Mouse (Mus musculus) limb, embryonic 12.5 days (tissue): ENCODE results near the gene Atp6v1c2. TPM values are rescaled to one million over a fixed set of nuclear protein-coding genes. Genes with fewer than 3 reads are reported as not detected.

ENCODE experiments used
- ATAC-seq: fragments of 200-750 bp; cut with Nextera tagmentation; 2 replicates; pipeline ENCODE4 v1.8.0; 2017; ENCODE audit warnings: low read depth, moderate TSS enrichment; ENCODE audit not compliant: insufficient number of reproducible peaks, insufficient read depth, low FRiP score, low TSS enrichment
- H3K27ac ChIP-seq: fragments of 300-500 bp; sonication (generic); 2 replicates; pipeline ENCODE4 v1.5.1; 2016; ENCODE audit warnings: mild to moderate bottlenecking, moderate library complexity
- H3K27me3 ChIP-seq: fragments of 300-500 bp; sonication (generic); 2 replicates; pipeline ENCODE4 v1.6.1; 2016; ENCODE audit warnings: mild to moderate bottlenecking, moderate library complexity
- H3K36me3 ChIP-seq: fragments of 300-500 bp; sonication (generic); 2 replicates; pipeline ENCODE4 v1.6.1; 2016; ENCODE audit warnings: mild to moderate bottlenecking, moderate library complexity
- H3K4me1 ChIP-seq: fragments of 300-500 bp; sonication (generic); replicated peaks from 2 replicates; pipeline ENCODE4 v1.6.1; 2016
- H3K4me2 ChIP-seq: fragments of 300-500 bp; sonication (generic); 2 replicates; pipeline ENCODE4 v1.6.1; 2016; ENCODE audit warnings: mild to moderate bottlenecking, moderate library complexity
- H3K4me3 ChIP-seq: fragments of 300-500 bp; sonication (generic); replicated peaks from 2 replicates; pipeline ENCODE4 v1.5.1; 2016; ENCODE audit warnings: mild to moderate bottlenecking
- H3K9ac ChIP-seq: fragments of 300-500 bp; sonication (generic); replicated peaks from 2 replicates; pipeline ENCODE4 v1.6.1; 2016; ENCODE audit warnings: mild to moderate bottlenecking, moderate library complexity
- H3K9me3 ChIP-seq: fragments of 300-500 bp; sonication (generic); 2 replicates; pipeline ENCODE4 v1.6.1; 2016; ENCODE audit warnings: mild to moderate bottlenecking, moderate library complexity
- WGBS: fragments of 180-500 bp; shearing (Covaris S2); methylation state at CpG from one replicate; pipeline ENCODE4 v1.1.7; 2016; 5-methylcytosine and 5-hydroxymethylcytosine counted together
- polyA plus RNA-seq: library from polyadenylated mRNA; unstranded; fragments of >200 nt; fragmentation: Nextera tagmentation; extraction: Ambion mirVana; gene quantifications from 2 replicates; pipeline ENCODE4 v1.2.1, GENCODE M21; 2016

Gene Atp6v1c2
- polyA plus RNA-seq, 1 experiment from 2014 or later = 0.16 TPM

GRCm38 (mm10) chr12:17255602-17256001 is 73.6 kb downstream of the Atp6v1c2 start:
- Histone ChIP-seq H3K4me1 (peaks cover 4% of the 10 kb centered on the region; the same call in 1 of the 2 replicates), H3K4me3 (no peak overlapping the region), H3K9ac (no peak overlapping the region), H3K4me2 (no peak overlapping the region), H3K27me3 (peaks cover 35% of the 10 kb centered on the region), H3K36me3 (no peaks in the 10 kb centered on the region), H3K9me3 (no peaks in the 10 kb centered on the region), H3K27ac (no peak overlapping the region)
- no peak for ATAC-seq
- 83% methylated on average over 6 of the region's 6 CpGs for WGBS

DNA sequence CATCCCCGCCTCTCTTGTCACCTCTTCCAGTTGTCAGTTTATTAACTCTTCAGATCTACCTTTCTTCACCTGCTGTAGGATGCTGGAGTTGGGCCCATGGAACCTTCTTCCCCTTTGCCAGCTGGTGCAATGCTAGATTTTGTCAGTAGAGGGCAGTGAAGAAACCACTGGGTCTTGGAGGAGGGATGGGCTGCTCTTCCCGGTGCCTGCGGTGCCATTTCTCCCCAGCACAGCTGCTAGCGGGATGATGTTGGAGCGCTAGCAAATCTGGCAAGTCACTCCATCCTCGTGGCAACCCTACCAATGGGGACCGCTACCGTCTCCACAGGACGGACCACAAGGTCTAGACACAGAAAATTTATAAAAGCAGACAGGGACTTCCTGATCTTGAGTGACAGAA is 76.1 kb downstream of the Atp6v1c2 start:
- H3K9me3 ChIP-seq = no peaks in the 10 kb centered on the region; the same call in 1 of the 2 replicates

DNA sequence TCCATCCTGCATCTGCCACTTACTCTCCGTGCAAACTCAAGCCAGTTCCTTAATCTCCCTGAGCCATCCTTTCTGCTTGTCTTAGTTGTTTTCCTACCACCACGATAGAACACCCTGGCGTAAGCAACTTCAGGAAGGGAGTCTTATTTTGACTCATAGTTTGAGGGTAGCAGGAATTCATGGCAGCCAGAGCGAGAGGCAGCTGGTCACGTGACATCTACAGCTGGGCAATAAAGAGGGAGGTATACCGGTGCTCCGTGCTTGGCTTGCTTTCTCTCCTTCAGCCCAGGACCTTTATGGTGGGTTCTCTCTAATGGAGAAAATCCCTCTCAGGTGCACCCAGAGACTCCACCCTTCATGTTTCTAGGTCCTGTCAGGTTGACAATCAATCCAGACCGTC is 78.2 kb downstream of the Atp6v1c2 start:
- Histone ChIP-seq H3K27me3 (peaks cover 32% of the 10 kb centered on the region), H3K27ac (no peak overlapping the region), H3K9me3 (no peaks in the 10 kb centered on the region; the same call in 1 of the 2 replicates), H3K4me2 (no peak overlapping the region), H3K4me3 (no peak overlapping the region), H3K4me1 (peaks cover 4% of the 10 kb centered on the region; the same call in 1 of the 2 replicates), H3K36me3 (no peaks in the 10 kb centered on the region), H3K9ac (no peak overlapping the region)
- no peak for ATAC-seq
- 65% methylated on average over 8 of the region's 8 CpGs for WGBS

More for the DNA sequence above, 76.1 kb downstream of the Atp6v1c2 start:
- ATAC-seq = 0 out of 2 replicates have a peak, but pooled peaks have one; percentile 8
- Histone ChIP-seq H3K36me3 (no peaks in the 10 kb centered on the region), H3K4me2 (peak overlapping the region; percentile 44), H3K4me1 (peaks cover 4% of the 10 kb centered on the region; the same call in 1 of the 2 replicates), H3K9ac (no peak overlapping the region), H3K4me3 (no peak overlapping the region), H3K27ac (no peak overlapping the region), H3K27me3 (peaks cover 35% of the 10 kb centered on the region)
- WGBS = 8% methylated on average over 9 of the region's 9 CpGs

GRCm38 (mm10) chr12:17242041-17242440 is 87.1 kb downstream of the Atp6v1c2 start:
- Histone ChIP-seq H3K4me1 (peaks cover 11% of the 10 kb centered on the region), H3K9me3 (peaks cover 5% of the 10 kb centered on the region; the same call in 1 of the 2 replicates), H3K9ac (no peak overlapping the region), H3K27ac (no peak overlapping the region), H3K4me2 (no peak overlapping the region), H3K36me3 (no peaks in the 10 kb centered on the region), H3K27me3 (no peaks in the 10 kb centered on the region), H3K4me3 (no peak overlapping the region)
- ATAC-seq = no peak

- WGBS = 90% methylated on average over 9 of the region's 9 CpGs
- H3K27ac ChIP-seq = no peak overlapping the region
- H3K9ac ChIP-seq = no peak overlapping the region
- no peaks in the 10 kb centered on the region; the same call in 1 of the 2 replicates for H3K27me3 ChIP-seq
- ATAC-seq = no peak
- H3K4me2 ChIP-seq = no peak overlapping the region
- H3K4me1 ChIP-seq = peaks cover 11% of the 10 kb centered on the region
- H3K9me3 ChIP-seq = peaks cover 5% of the 10 kb centered on the region; the same call in 1 of the 2 replicates
- H3K4me3 ChIP-seq = no peak overlapping the region
- no peaks in the 10 kb centered on the region for H3K36me3 ChIP-seq
These were observed 87.5 kb downstream of the Atp6v1c2 start for GRCm38 (mm10) chr12:17241614-17242013.

- WGBS = 89% methylated on average over 2 of the region's 2 CpGs
- ATAC-seq = no peak
- no peak overlapping the region for H3K4me3 ChIP-seq
- no peak overlapping the region for H3K9ac ChIP-seq
- H3K36me3 ChIP-seq = no peaks in the 10 kb centered on the region
- peaks cover 5% of the 10 kb centered on the region; the same call in 1 of the 2 replicates for H3K9me3 ChIP-seq
- peaks cover 4% of the 10 kb centered on the region for H3K27me3 ChIP-seq
- no peak overlapping the region for H3K27ac ChIP-seq
- peaks cover 11% of the 10 kb centered on the region for H3K4me1 ChIP-seq
- H3K4me2 ChIP-seq = no peak overlapping the region
These were observed 88.1 kb downstream of the Atp6v1c2 start for GRCm38 (mm10) chr12:17241016-17241415.

DNA sequence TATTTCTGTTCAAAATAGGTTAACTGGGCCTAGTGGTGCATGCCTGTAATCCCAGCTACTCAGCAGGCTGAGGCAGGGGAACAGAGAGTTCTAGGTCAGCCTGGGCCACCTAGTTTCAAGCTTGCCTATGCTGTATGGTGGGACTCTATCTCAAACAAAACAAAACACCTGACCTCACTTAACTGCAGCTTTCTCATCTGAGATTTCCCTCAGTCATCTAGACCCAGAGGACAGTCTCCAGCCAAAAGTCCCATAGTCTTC is 89.8 kb downstream of the Atp6v1c2 start:
- peaks cover 6% of the 10 kb centered on the region for H3K27me3 ChIP-seq
- H3K9me3 ChIP-seq = peaks cover 5% of the 10 kb centered on the region; the same call in 1 of the 2 replicates
- no peak overlapping the region for H3K4me3 ChIP-seq
- H3K36me3 ChIP-seq = no peaks in the 10 kb centered on the region
- H3K9ac ChIP-seq = no peak overlapping the region
- H3K4me2 ChIP-seq = no peak overlapping the region
- peak overlapping the region; percentile 74 for H3K27ac ChIP-seq
- H3K4me1 ChIP-seq = peaks cover 11% of the 10 kb centered on the region
- ATAC-seq = no peak

DNA sequence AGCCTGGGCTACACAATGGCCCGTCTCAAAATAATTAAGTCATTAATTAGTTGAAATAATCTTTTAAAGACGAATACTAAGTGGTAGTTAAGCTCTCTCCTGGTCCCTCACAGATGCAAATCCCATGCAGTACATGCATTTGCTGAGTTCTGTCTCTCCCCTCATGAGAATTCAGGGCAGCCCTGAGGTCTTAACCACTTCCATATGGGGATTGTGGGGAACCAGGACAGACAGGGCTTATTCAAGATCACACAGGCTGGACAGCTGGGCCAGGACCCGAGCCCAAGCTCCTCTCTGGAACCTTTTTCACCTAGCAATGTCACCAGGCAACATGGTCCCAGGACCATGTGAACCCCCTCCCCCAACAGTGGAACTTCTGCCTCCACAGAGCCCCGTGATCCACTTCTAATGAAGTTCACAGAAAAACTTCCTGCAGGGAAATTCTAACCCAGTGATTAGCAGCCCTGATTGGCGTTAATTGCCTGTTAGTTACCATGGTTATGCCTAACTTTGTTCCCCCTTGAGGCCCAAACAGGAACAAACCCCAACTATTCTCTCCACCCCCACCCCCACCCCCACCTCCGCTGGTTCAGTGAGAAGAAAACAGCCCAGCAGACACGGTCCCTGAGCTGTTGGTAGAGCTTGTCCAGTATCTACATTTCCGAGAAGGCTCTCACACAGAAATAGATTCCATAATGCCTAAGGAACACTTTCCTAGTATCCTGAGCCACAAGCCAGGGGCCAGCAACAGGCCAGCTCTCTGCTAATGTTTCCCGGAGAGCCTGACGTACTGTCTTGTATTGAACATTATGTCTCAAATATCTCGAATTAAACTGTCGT is 90.4 kb downstream of the Atp6v1c2 start:
- H3K4me2 ChIP-seq = peak overlapping the region; percentile 13; the same call in 1 of the 2 replicates
- peak; percentile 60 for ATAC-seq
- no peak overlapping the region for H3K9ac ChIP-seq
- peaks cover 5% of the 10 kb centered on the region; the same call in 1 of the 2 replicates for H3K9me3 ChIP-seq
- WGBS = 23% methylated on average over 12 of the region's 12 CpGs
- no peak overlapping the region for H3K4me3 ChIP-seq
- peaks cover 6% of the 10 kb centered on the region for H3K27me3 ChIP-seq
- H3K27ac ChIP-seq = peak overlapping the region; percentile 74
- no peaks in the 10 kb centered on the region for H3K36me3 ChIP-seq
- peaks cover 11% of the 10 kb centered on the region for H3K4me1 ChIP-seq

DNA sequence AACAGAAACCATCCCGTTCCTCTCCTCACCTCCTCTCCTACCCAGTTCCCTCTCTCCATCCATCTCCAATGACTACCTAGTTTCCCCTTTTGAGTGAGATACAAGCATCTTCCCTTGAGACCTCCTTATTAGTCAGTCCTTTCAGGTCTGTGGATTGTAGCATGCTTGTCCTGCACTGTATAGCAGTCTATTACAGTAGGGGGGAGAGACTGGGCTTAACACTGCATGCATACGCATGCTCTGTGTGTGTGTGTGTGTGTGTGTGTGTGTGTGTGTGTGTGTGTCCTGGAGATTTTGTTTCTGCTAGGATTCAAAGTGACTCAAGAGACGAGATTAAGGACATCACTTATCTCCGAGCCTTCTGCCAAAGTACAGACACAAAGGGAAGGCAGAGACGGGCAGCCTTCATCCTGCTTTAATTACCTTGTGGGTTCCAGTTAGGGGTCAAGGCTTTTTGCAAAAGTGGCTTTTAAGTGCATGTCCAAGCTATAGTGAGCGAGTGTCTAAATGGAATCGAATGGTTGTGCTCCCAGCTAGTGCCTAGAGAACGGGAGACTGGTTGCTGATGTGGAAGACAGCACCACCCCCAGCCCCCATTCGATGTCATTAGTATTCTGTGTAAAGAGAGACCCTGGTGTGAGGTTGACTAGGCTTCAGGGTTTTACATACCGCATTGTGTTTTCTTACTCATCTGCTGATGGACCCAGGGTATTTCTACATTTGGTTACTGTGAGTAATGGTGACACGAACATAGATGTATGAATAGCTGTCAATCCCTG is 93.4 kb downstream of the Atp6v1c2 start:
- 45% methylated on average over 11 of the region's 11 CpGs for WGBS
- Histone ChIP-seq H3K9ac (no peak overlapping the region), H3K4me1 (peaks cover 18% of the 10 kb centered on the region), H3K4me2 (no peak overlapping the region), H3K27me3 (peaks cover 6% of the 10 kb centered on the region), H3K4me3 (no peak overlapping the region), H3K9me3 (no peaks in the 10 kb centered on the region), H3K36me3 (no peaks in the 10 kb centered on the region), H3K27ac (no peak overlapping the region)
- ATAC-seq = no peak
